Mouse (Mus musculus): ENCODE results near the gene Pparg.

Gene Pparg

GRCm38 (mm10) chr6:115504915-115505314, 144.2 kb downstream of the Pparg start:
- DNase-seq (ENCODE audit: low read depth, low spot score): peak; percentile 63

DNA sequence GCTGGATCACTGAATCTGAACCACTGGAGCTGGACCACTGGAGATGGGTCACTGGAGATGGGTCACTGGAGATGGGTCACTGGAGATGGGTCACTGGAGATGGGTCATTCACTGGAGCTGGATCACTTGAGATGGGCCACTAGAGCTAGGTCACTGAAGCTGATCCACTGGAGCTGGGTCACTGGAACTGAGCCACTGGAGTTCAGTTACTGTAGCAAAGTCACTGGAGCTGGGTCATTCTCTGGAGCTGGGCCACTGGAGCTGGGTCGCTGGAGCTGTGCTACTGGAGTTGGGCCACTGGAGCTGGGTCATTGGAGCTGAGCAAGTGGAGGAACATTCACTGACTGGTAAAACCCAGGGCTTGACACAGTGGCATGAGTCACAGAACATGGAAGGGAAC, 145.7 kb downstream of the Pparg start:
- no peak for DNase-seq (ENCODE audit: low read depth, low spot score)

DNA sequence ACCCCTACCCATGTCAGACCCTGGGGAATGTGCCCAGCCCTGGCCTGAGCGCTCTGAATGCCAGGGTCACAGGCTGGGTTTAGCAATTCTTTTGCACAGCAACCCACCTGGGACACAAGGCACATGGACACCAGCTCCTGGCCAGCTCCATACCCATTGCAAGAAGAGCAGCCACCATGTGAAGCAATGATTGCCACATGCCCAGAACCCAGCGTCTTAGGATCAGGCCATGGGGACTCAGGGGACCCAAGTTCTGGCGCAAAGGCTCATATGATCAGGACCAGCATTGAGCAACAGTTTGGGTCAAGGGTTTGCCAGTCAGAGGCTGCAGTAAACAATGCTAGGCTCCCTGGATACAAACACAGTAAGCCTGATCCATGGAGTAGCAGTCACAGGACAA, 150.7 kb downstream of the Pparg start:
- DNase-seq (ENCODE audit: low read depth, low spot score): no peak

DNA sequence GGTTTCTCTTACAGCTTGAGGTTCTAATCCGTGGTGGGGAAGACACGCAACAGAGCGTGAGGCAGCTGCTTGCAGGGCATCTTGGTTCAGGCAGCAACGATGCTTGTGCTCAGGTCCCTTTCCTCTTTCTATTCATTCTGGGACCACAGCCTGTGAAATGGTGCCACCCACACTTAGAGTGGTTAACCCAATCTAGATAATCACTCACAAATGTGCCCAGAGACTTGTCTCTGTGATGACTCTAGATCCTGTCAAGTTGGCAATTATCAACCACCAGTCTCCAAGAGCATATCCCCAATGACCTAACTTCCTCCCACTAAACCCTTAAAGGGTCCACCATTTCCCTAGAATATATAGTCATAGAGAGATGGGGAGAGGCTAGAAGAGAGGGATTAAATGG, 152.5 kb downstream of the Pparg start:
- DNase-seq (ENCODE audit: low read depth, low spot score): no peak

DNA sequence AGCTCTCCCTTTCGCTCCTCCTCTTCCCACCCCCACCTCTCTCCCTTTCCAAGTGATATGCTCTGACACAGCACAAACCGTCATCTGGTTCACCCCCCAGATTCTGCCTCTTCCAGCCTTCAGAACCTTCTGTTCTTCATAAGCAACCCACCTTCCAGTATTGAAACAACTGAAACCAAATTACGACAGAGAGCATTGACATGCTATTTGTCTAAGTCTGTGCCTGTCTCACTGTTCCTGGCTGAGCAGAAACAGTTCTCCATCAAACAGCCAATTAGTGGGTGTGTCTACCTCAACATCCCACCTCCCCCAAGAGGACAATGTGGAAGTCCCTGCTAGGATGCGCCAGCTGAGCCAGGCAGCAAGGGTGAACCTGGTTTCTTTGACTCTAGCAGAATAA, 157.2 kb downstream of the Pparg start:
- DNase-seq (ENCODE audit: low read depth, low spot score): peak; percentile 68

GRCm38 (mm10) chr6:115518352-115518751, 157.6 kb downstream of the Pparg start:
- DNase-seq (ENCODE audit: low read depth, low spot score): no peak

DNA sequence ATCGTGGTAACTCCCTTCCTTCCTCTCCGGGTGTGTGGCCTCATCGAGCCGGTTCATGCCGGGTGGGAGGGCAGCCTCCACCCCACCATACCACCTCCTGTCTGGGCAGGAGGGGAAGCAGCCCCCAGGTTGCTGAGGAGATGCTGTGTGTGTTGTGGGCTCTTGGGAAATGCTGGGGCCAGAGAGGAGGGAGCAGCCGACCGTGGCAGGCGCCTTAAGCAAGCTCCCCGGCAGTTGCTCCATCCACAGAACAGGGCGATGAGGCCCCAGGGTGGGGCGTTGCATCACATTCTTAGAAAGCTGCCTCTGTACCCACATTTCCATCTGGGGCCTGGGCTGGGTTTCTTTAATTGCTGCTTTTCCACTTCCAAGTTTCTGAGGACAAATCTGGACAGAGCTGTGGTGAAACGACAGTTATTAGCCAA, 158.5 kb downstream of the Pparg start:
- DNase-seq (ENCODE audit: low read depth, low spot score): no peak

GRCm38 (mm10) chr6:115521923-115522322, 161.2 kb downstream of the Pparg start:
- no peak for DNase-seq (ENCODE audit: low read depth, low spot score)

GRCm38 (mm10) chr6:115522691-115523146, 162.0 kb downstream of the Pparg start:
- no peak for DNase-seq (ENCODE audit: low read depth, low spot score)

DNA sequence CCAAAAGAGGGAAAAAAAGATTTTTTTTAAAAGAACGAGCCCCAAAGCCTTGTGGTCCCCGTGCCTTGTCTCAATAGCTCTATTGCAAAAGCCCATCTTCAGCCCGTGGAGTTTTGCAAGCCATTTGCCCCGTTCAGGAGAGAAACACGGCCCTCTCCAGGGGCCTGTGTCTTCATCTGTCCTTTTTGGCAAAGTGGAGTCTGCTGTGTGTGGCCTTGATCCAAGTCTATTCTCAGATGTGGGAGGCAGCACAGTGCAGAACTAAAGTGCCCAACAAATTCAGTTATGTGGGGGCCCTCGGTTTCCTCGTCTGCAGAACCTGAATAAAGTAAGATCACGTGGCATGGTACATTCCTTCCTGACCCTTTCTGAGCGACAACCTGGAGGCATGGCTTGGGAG, 162.4 kb downstream of the Pparg start:
- peak; percentile 91 for DNase-seq (ENCODE audit: low read depth, low spot score)

DNA sequence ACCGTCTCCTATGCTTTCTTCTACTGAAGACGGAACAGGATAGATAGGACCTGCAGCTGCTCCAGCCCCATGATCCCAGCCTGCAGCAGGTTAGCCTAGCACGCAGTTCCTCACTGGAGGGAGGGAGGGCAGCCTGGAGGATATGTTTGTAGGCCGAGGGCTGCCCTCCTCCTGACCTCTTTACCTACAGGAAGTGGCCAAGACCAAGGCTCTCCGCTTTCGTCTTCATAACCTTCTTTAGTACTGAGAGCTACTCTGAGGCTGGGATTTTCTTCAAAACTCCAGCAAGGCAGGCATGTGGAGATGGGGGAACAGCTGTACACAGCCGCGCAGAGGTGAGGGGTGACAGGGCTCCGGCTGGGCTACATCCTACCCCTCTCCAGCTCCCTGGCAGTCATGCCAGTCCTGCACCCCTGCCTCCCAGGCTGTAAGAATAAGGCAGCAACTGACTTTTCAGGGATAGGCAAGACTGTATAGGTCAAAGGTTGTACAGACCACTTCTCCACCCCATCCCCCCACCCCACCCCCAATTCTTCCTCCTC, 163.8 kb downstream of the Pparg start:
- DNase-seq (ENCODE audit: low read depth, low spot score): no peak

- no peak for DNase-seq (ENCODE audit: low read depth, low spot score)
Observed at GRCm38 (mm10) chr6:115527418-115527817, 166.7 kb downstream of the Pparg start.

DNA sequence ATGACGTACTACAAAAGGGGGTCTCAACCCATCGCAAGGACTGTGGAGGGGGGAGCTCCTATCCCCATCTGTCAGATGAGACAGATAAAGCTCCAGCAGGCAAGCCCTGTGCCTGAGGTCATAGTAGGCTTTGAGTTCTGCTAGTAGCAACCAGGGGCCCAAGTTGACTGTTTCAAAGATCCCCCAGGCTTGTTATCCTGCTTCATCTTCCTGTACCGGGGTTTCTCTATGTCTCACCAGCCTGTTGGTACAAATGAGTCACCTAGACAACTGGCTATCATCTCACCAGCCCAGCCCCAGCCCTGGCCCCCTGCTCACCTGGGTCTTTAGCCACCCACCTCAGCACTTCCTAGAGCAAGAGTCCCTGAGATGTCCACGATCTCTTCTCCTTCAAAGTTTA, 167.6 kb downstream of the Pparg start:
- no peak for DNase-seq (ENCODE audit: low read depth, low spot score)

DNA sequence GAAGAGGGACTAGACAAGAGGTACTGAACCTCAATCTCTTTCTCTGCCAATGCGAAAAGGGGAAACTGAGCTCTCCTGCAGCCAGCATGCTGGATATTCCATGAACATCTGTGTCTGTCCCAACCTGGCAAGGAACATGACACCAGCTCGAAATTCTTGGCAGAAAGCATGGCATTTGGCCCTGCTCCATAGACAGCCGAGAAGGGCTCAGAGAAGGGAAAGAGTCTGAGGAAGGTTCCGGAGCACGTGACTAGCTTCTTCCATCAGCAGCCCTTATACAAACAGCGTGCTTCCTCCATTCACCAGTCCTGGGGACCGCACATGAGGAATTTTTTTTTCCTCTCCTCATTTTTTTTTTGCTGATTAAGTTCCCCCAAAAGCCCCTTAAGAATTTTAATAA, 173.9 kb downstream of the Pparg start:
- DNase-seq (ENCODE audit: low read depth, low spot score): peak; percentile 53

GRCm38 (mm10) chr6:115536169-115536568, 175.4 kb downstream of the Pparg start:
- no peak for DNase-seq (ENCODE audit: low read depth, low spot score)

- DNase-seq (ENCODE audit: low read depth, low spot score): peak; percentile 88
Observed at GRCm38 (mm10) chr6:115538645-115539429, 178.1 kb downstream of the Pparg start.
